Mouse (Mus musculus) heart, embryonic 13.5 days (tissue): ENCODE results near the gene Ppp3ca. TPM values are rescaled to one million over a fixed set of nuclear protein-coding genes. Genes with fewer than 3 reads are reported as not detected.
"Not testable (repeated sequence)": the region's sequence is repeated elsewhere in the genome, so short reads cannot be mapped to it uniquely, and the experiment has no call there.

ENCODE experiments used
- ATAC-seq: fragments of 200-750 bp; cut with Nextera tagmentation; 2 replicates; pipeline ENCODE4 v1.8.0; 2017; ENCODE audit warnings: moderate TSS enrichment; ENCODE audit not compliant: insufficient number of reproducible peaks, low FRiP score, low TSS enrichment; ENCODE audit errors: extremely low read depth
- H3K27ac ChIP-seq: fragments of 300-500 bp; sonication (generic); replicated peaks from 2 replicates; pipeline ENCODE4 v1.5.1; 2015; ENCODE audit warnings: moderate library complexity, mild to moderate bottlenecking, inconsistent platforms
- H3K27me3 ChIP-seq: fragments of 300-500 bp; sonication (generic); replicated peaks from 2 replicates; pipeline ENCODE4 v1.6.1; 2015; ENCODE audit warnings: mild to moderate bottlenecking, inconsistent platforms
- H3K36me3 ChIP-seq: fragments of 300-500 bp; sonication (generic); 2 replicates; pipeline ENCODE4 v1.6.1; 2015; ENCODE audit warnings: mild to moderate bottlenecking, inconsistent platforms
- H3K4me1 ChIP-seq: fragments of 300-500 bp; sonication (generic); 2 replicates; pipeline ENCODE4 v1.6.1; 2015; ENCODE audit warnings: inconsistent platforms
- H3K4me2 ChIP-seq: fragments of 300-500 bp; sonication (generic); 2 replicates; pipeline ENCODE4 v1.6.1; 2015; ENCODE audit warnings: inconsistent platforms, mild to moderate bottlenecking, moderate library complexity
- H3K4me3 ChIP-seq: fragments of 300-500 bp; sonication (generic); 2 replicates; pipeline ENCODE4 v1.5.1; 2015; ENCODE audit warnings: moderate library complexity, mild to moderate bottlenecking, inconsistent platforms
- H3K9ac ChIP-seq: fragments of 300-500 bp; sonication (generic); 2 replicates; pipeline ENCODE4 v1.6.1; 2015; ENCODE audit warnings: inconsistent platforms, mild to moderate bottlenecking, moderate library complexity
- H3K9me3 ChIP-seq: fragments of 300-500 bp; sonication (generic); 2 replicates; pipeline ENCODE4 v1.6.1; 2016; ENCODE audit warnings: inconsistent platforms
- WGBS: fragments of 180-500 bp; shearing (Covaris S2); methylation state at CpG from one replicate; pipeline ENCODE4 v1.1.7; 2015; ENCODE audit warnings: mixed read lengths; 5-methylcytosine and 5-hydroxymethylcytosine counted together
- polyA plus RNA-seq: library from polyadenylated mRNA; unstranded; fragments of >200 nt; fragmentation: Nextera tagmentation; extraction: Ambion mirVana; gene quantifications from 2 replicates; pipeline ENCODE4 v1.2.1, GENCODE M21; 2015

The Ppp3ca gene
- polyA plus RNA-seq, 1 experiment from 2014 or later: 44.2 TPM

- Histone ChIP-seq H3K27me3 (no peaks in the 10 kb centered on the region), H3K4me1 (peaks cover 47% of the 10 kb centered on the region), H3K4me3 (no peak overlapping the region), H3K9me3 (no peaks in the 10 kb centered on the region), H3K36me3 (no peaks in the 10 kb centered on the region), H3K9ac (no peak overlapping the region), H3K4me2 (no peak overlapping the region), H3K27ac (no peak overlapping the region)
- ATAC-seq: no peak
- 76% methylated on average over 9 of the region's 9 CpGs for WGBS
These were observed 18.2 kb downstream of the Ppp3ca start for GRCm38 (mm10) chr3:136688101-136688586.

- 77% methylated on average over 7 of the region's 7 CpGs for WGBS
These were observed 20.0 kb downstream of the Ppp3ca start for GRCm38 (mm10) chr3:136689793-136690543.

GRCm38 (mm10) chr3:136691984-136692383 lies 22.1 kb downstream of the Ppp3ca start:
- 72% methylated on average over 7 of the region's 7 CpGs for WGBS
- no peak overlapping the region for H3K27ac ChIP-seq
- peaks cover 39% of the 10 kb centered on the region for H3K4me1 ChIP-seq
- no peak overlapping the region for H3K4me3 ChIP-seq
- no peaks in the 10 kb centered on the region for H3K9me3 ChIP-seq
- no peaks in the 10 kb centered on the region for H3K27me3 ChIP-seq
- no peak overlapping the region for H3K9ac ChIP-seq
- ATAC-seq: no peak
- H3K4me2 ChIP-seq: no peak overlapping the region
- no peaks in the 10 kb centered on the region for H3K36me3 ChIP-seq

More at GRCm38 (mm10) chr3:136689793-136690543, 20.0 kb downstream of the Ppp3ca start:
- H3K27ac ChIP-seq: no peak overlapping the region
- ATAC-seq: 0 out of 2 replicates have a peak, but pooled peaks have one; percentile 37
- H3K4me3 ChIP-seq: no peak overlapping the region
- no peak overlapping the region for H3K9ac ChIP-seq
- H3K27me3 ChIP-seq: no peaks in the 10 kb centered on the region
- no peak overlapping the region for H3K4me2 ChIP-seq
- H3K36me3 ChIP-seq: no peaks in the 10 kb centered on the region
- H3K4me1 ChIP-seq: peaks cover 43% of the 10 kb centered on the region
- no peaks in the 10 kb centered on the region for H3K9me3 ChIP-seq

DNA sequence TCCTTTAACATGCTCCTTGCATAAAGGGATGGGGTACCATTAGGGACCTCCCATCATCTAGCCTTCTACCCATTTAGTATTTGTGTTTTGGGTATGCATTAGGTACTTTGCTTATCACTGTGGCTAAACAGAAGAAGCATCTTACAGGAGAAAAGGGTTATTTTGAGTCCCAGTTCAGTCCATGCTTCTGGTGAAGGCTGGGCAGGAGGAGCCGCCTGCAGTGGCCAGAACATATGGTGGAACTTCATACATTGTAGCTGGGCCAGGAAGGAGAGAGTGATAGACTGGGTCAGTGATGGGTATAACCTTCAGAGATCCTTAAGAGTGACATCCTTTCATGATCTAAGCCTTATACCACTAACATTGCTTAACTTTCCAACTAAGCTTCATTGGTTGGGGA lies 23.6 kb downstream of the Ppp3ca start:
- peaks cover 48% of the 10 kb centered on the region for H3K4me1 ChIP-seq
- H3K9ac ChIP-seq: no peak overlapping the region
- ATAC-seq: no peak
- H3K4me2 ChIP-seq: no peak overlapping the region
- 90% methylated on average over 1 of the region's 1 CpGs for WGBS
- no peaks in the 10 kb centered on the region for H3K9me3 ChIP-seq
- no peak overlapping the region for H3K27ac ChIP-seq
- no peaks in the 10 kb centered on the region for H3K27me3 ChIP-seq
- no peak overlapping the region for H3K4me3 ChIP-seq
- H3K36me3 ChIP-seq: no peaks in the 10 kb centered on the region

DNA sequence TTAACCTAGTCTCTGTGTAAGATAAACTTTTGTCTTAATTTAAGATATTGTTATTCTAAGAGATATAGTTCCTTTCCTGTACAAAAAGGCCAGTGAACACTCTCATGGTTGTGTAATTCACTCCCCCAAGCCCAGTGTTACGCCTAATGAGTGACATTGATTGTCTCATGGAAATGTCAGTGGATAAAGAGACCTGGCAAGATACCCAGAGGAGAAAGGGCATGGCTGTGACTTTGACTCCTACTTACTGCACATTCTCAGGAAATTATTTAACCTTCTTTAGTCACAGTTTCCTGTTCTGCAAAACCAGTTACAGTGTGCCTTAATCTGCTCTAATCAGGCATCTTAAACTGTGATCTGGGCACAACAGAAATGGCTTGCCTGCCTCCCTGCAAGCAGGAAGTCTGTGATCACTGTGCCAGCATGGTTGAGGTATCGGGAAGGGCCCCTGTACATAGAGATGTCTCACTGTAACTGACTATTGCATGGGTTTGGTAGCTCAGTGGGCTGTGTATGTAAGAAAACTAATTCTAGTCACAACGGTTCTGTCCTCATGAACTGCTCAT lies 27.8 kb downstream of the Ppp3ca start:
- H3K27ac ChIP-seq: no peak overlapping the region; the same call in 1 of the 2 replicates
- no peaks in the 10 kb centered on the region for H3K27me3 ChIP-seq
- ATAC-seq: no peak
- 51% methylated on average over 3 of the region's 3 CpGs for WGBS
- no peaks in the 10 kb centered on the region for H3K9me3 ChIP-seq
- H3K36me3 ChIP-seq: no peaks in the 10 kb centered on the region
- no peak overlapping the region for H3K9ac ChIP-seq
- peaks cover 43% of the 10 kb centered on the region for H3K4me1 ChIP-seq
- no peak overlapping the region for H3K4me3 ChIP-seq
- no peak overlapping the region for H3K4me2 ChIP-seq

- ATAC-seq, H3K4me3 ChIP-seq, H3K4me2 ChIP-seq, H3K27me3 ChIP-seq, H3K27ac ChIP-seq, H3K9me3 ChIP-seq, H3K9ac ChIP-seq, H3K36me3 ChIP-seq: not testable (repeated sequence)
- peaks cover 43% of the 10 kb centered on the region for H3K4me1 ChIP-seq
These were observed 29.8 kb downstream of the Ppp3ca start for GRCm38 (mm10) chr3:136699711-136700110.

GRCm38 (mm10) chr3:136700447-136701009 lies 30.6 kb downstream of the Ppp3ca start:
- no peaks in the 10 kb centered on the region for H3K36me3 ChIP-seq
- 30% methylated on average over 11 of the region's 11 CpGs for WGBS
- peak overlapping the region; percentile 33 for H3K4me3 ChIP-seq
- H3K9ac ChIP-seq: peak overlapping the region; percentile 38; the same call in 1 of the 2 replicates
- peaks cover 46% of the 10 kb centered on the region for H3K4me1 ChIP-seq
- H3K27ac ChIP-seq: no peak overlapping the region
- ATAC-seq: no peak
- no peaks in the 10 kb centered on the region for H3K9me3 ChIP-seq
- H3K4me2 ChIP-seq: peak overlapping the region; percentile 57
- no peaks in the 10 kb centered on the region for H3K27me3 ChIP-seq

GRCm38 (mm10) chr3:136702861-136703260 lies 32.9 kb downstream of the Ppp3ca start:
- Histone ChIP-seq H3K27ac (no peak overlapping the region), H3K36me3 (no peaks in the 10 kb centered on the region), H3K4me1 (peaks cover 54% of the 10 kb centered on the region), H3K4me2 (no peak overlapping the region), H3K27me3 (no peaks in the 10 kb centered on the region), H3K9ac (no peak overlapping the region), H3K4me3 (no peak overlapping the region), H3K9me3 (no peaks in the 10 kb centered on the region)
- no peak for ATAC-seq
- WGBS: 65% methylated on average over 2 of the region's 2 CpGs

GRCm38 (mm10) chr3:136704515-136705247 lies 34.8 kb downstream of the Ppp3ca start:
- Histone ChIP-seq H3K27ac (no peak overlapping the region), H3K4me2 (no peak overlapping the region), H3K4me1 (peaks cover 60% of the 10 kb centered on the region), H3K9me3 (no peaks in the 10 kb centered on the region), H3K27me3 (no peaks in the 10 kb centered on the region), H3K9ac (no peak overlapping the region), H3K36me3 (no peaks in the 10 kb centered on the region), H3K4me3 (no peak overlapping the region)
- no peak for ATAC-seq
- WGBS: 65% methylated on average over 12 of the region's 12 CpGs

DNA sequence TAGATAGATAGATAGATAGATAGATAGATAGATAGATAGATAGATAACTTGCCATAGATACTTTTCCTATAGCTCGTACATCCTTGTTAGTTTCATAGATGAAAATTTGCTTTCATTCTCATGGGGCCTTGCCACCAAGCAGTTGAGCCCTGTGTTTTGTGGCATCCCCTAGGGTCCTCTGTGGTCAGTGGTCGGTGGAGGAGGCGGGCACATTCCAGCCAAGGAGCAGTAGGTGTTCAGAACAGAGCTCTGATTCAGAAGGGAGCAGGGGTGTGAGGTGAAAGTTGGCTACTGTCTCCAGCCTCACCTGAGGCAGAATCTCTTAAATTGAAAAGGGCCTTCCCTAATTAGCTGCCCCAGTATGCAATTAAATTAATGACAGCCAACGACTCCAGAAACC lies 36.1 kb downstream of the Ppp3ca start:
- Histone ChIP-seq H3K4me3 (no peak overlapping the region), H3K4me1 (peaks cover 46% of the 10 kb centered on the region), H3K9ac (no peak overlapping the region), H3K27ac (no peak overlapping the region), H3K27me3 (no peaks in the 10 kb centered on the region), H3K4me2 (no peak overlapping the region), H3K9me3 (no peaks in the 10 kb centered on the region), H3K36me3 (no peaks in the 10 kb centered on the region)
- ATAC-seq: no peak
- 83% methylated on average over 4 of the region's 4 CpGs for WGBS

DNA sequence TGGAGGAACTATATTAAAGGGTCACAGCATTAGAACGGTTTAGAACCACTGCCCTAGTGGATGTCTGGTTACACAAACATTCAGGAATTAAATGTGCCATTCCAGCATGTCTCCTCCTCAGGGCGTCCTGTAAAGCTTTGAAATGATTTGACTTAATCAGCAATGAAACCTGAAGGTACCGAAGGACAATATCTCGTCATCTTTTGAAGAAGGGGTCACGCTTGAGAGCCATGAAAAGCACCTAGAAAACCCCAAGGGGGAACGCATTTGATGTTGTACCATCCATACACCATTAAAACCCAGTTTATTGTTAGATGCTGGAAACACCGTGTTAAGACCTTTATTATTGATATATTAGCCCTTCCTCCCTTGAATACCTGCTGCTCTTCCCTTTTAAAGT lies 36.8 kb downstream of the Ppp3ca start:
- Histone ChIP-seq H3K4me1 (peaks cover 42% of the 10 kb centered on the region), H3K36me3 (peaks cover 3% of the 10 kb centered on the region), H3K4me3 (no peak overlapping the region), H3K4me2 (no peak overlapping the region), H3K27ac (no peak overlapping the region), H3K27me3 (no peaks in the 10 kb centered on the region), H3K9me3 (no peaks in the 10 kb centered on the region), H3K9ac (no peak overlapping the region)
- 86% methylated on average over 7 of the region's 7 CpGs for WGBS
- no peak for ATAC-seq
